Mouse (Mus musculus) E14TG2a.4 (cell line): Measurements from ENCODE around the gene Ang.

Experiments used
- H3K27me3 ChIP-seq: 2 replicates; pipeline ENCODE4 v1.6.1; 2014; ENCODE audit warnings: low read length, control low read depth; ENCODE audit not compliant: insufficient read depth
- H3K36me3 ChIP-seq: 2 replicates; pipeline ENCODE4 v1.6.1; 2014; ENCODE audit warnings: low read length, control low read depth; ENCODE audit not compliant: insufficient read depth
- H3K4me1 ChIP-seq: replicated peaks from 2 replicates; pipeline ENCODE4 v1.6.1; 2014; ENCODE audit warnings: low read depth, low read length, control low read depth
- H3K4me3 ChIP-seq: replicated peaks from 2 replicates; pipeline ENCODE4 v1.5.1; 2014; ENCODE audit warnings: mild to moderate bottlenecking, low read length
- H3K9me3 ChIP-seq: 2 replicates; pipeline ENCODE4 v1.6.1; 2014; ENCODE audit warnings: low read length, control low read depth
- CTCF ChIP-seq: conservative IDR thresholded peaks from 2 replicates; pipeline ENCODE4 v1.5.1; 2014; ENCODE audit warnings: low read length
- NANOG ChIP-seq: IDR thresholded peaks from 2 replicates; pipeline ENCODE4 v1.6.1; 2014; ENCODE audit warnings: borderline replicate concordance, low read length, mixed read lengths
- POU5F1 ChIP-seq: IDR thresholded peaks from 2 replicates; pipeline ENCODE4 v1.6.1; 2014; ENCODE audit warnings: low read length, borderline replicate concordance

Ang gene

GRCm38 (mm10) chr14:51090921-51091900 lies at the start of gene Ang, which contains the start of gene Rnase4:
Gene Ang (plus strand): TSS chr14:51091150.
Gene Rnase4 (plus strand): TSS chr14:51091077.
- Histone ChIP-seq H3K36me3 (no peaks in the 10 kb centered on the region), H3K4me3 (peak within 1 kb of the TSS; percentile 89), H3K9me3 (no peaks in the 10 kb centered on the region), H3K27me3 (no peaks in the 10 kb centered on the region), H3K4me1 (peaks cover 18% of the 10 kb centered on the region)
- TF ChIP-seq NANOG = no peak

- Histone ChIP-seq H3K4me3 (no peak within 1 kb of the TSS), H3K9me3 (no peaks in the 10 kb centered on the region), H3K4me1 (peaks cover 23% of the 10 kb centered on the region), H3K36me3 (no peaks in the 10 kb centered on the region), H3K27me3 (no peaks in the 10 kb centered on the region)
- TF ChIP-seq NANOG (no peak), POU5F1 (no peak), CTCF (no peak)
Measured at GRCm38 (mm10) chr14:51041769-51042168, 49.2 kb upstream of the Ang start, which contains the start of gene Rnase9. Gene Rnase9 (minus strand): TSS chr14:51041869.

GRCm38 (mm10) chr14:51047846-51048245 lies 43.1 kb upstream of the Ang start:
- H3K36me3 ChIP-seq = no peaks in the 10 kb centered on the region
- no peaks in the 10 kb centered on the region for H3K4me1 ChIP-seq
- no peak overlapping the region for H3K4me3 ChIP-seq
- H3K9me3 ChIP-seq = no peaks in the 10 kb centered on the region
- no peaks in the 10 kb centered on the region for H3K27me3 ChIP-seq
- no peak for TF ChIP-seq NANOG
- no peak for TF ChIP-seq CTCF

DNA sequence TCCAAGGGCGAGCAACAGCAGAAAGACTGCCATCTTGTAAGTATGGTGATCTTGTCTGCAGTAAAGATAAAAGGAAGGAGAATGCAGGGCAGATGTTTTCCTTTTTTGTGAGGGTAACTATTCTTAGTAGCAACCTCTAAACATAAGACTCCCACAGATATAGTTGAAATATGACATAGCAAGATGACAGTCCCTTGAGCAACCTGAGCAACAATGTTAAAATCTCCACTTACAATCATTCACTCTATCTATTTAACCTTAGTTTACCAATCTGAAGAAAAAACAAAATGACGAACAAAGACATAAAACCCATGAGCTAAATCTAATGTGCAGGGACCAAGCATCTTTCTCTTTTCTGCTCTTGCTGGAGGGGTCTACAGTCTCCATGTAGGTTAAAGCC lies 40.9 kb upstream of the Ang start, which contains the start of gene Rnase11:
TSS of gene Rnase11 (minus strand) at position 101 of the 400 bp plus-strand sequence.
- H3K9me3 ChIP-seq = no peaks in the 10 kb centered on the region
- no peak within 1 kb of the TSS for H3K4me3 ChIP-seq
- H3K27me3 ChIP-seq = no peaks in the 10 kb centered on the region
- TF ChIP-seq POU5F1 (no peak), NANOG (no peak), CTCF (no peak)
- no peaks in the 10 kb centered on the region for H3K36me3 ChIP-seq
- H3K4me1 ChIP-seq = peaks cover 17% of the 10 kb centered on the region

- Histone ChIP-seq H3K4me3 (no peak overlapping the region), H3K27me3 (no peaks in the 10 kb centered on the region), H3K4me1 (peaks cover 21% of the 10 kb centered on the region), H3K9me3 (no peaks in the 10 kb centered on the region), H3K36me3 (no peaks in the 10 kb centered on the region)
- TF ChIP-seq POU5F1 (no peak), NANOG (no peak), CTCF (no peak)
Measured at GRCm38 (mm10) chr14:51051941-51052340, 39.0 kb upstream of the Ang start.

GRCm38 (mm10) chr14:51053176-51053575 lies 37.8 kb upstream of the Ang start:
- no peak overlapping the region for H3K4me3 ChIP-seq
- H3K4me1 ChIP-seq = peaks cover 34% of the 10 kb centered on the region
- no peaks in the 10 kb centered on the region for H3K36me3 ChIP-seq
- TF ChIP-seq NANOG (no peak), CTCF (no peak), POU5F1 (no peak)
- H3K27me3 ChIP-seq = no peaks in the 10 kb centered on the region
- no peaks in the 10 kb centered on the region for H3K9me3 ChIP-seq

- TF ChIP-seq CTCF (no peak), POU5F1 (no peak), NANOG (peak; percentile 85; the same call in 1 of the 2 replicates)
- H3K4me3 ChIP-seq = no peak overlapping the region
- no peaks in the 10 kb centered on the region for H3K36me3 ChIP-seq
- H3K4me1 ChIP-seq = peaks cover 44% of the 10 kb centered on the region
- H3K9me3 ChIP-seq = no peaks in the 10 kb centered on the region
- no peaks in the 10 kb centered on the region for H3K27me3 ChIP-seq
Measured at GRCm38 (mm10) chr14:51054243-51055237, 36.4 kb upstream of the Ang start.

- Histone ChIP-seq H3K4me3 (peak within 1 kb of the TSS; percentile 18; the same call in 1 of the 2 replicates), H3K27me3 (no peaks in the 10 kb centered on the region), H3K4me1 (peaks cover 59% of the 10 kb centered on the region), H3K36me3 (no peaks in the 10 kb centered on the region), H3K9me3 (no peaks in the 10 kb centered on the region)
- TF ChIP-seq POU5F1 (no peak), CTCF (no peak), NANOG (no peak)
Measured at GRCm38 (mm10) chr14:51057401-51057831, 33.5 kb upstream of the Ang start, which contains the start of gene Rnase12. Gene Rnase12 (minus strand): TSS chr14:51057661.
